Mouse (Mus musculus) kidney, adult 2 months (tissue): ENCODE results near the gene Ctnnbl1. TPM values are rescaled to one million over a fixed set of nuclear protein-coding genes. Genes with fewer than 3 reads are reported as not detected.
A peak's percentile ranks its signal among the peaks of the same experiment; 100 is the strongest.

Experiments used
- DNase-seq: peaks from one replicate; pipeline ENCODE4 v3.0.0; 2021
- H3K27ac ChIP-seq: fragments of 200-500 bp; 2 replicates; pipeline ENCODE4 v1.5.1; 2012; ENCODE audit warnings: low read depth, low read length, control low read depth, inconsistent platforms; ENCODE audit not compliant: insufficient read depth
- H3K27me3 ChIP-seq: fragments of 200-500 bp; replicated peaks from 2 replicates; pipeline ENCODE4 v1.6.1; 2012; ENCODE audit warnings: mild to moderate bottlenecking, moderate library complexity, low read length, inconsistent platforms; ENCODE audit not compliant: control insufficient read depth, insufficient read depth
- H3K36me3 ChIP-seq: fragments of 200-500 bp; 2 replicates; pipeline ENCODE4 v1.6.1; 2012; ENCODE audit warnings: mild to moderate bottlenecking, moderate library complexity, low read length, inconsistent platforms; ENCODE audit not compliant: control insufficient read depth, insufficient read depth
- H3K4me1 ChIP-seq: fragments of 200-500 bp; 2 replicates; pipeline ENCODE4 v1.6.1; 2011; ENCODE audit warnings: low read length; ENCODE audit not compliant: control insufficient read depth, insufficient read depth
- H3K4me3 ChIP-seq: fragments of 200-500 bp; 2 replicates; pipeline ENCODE4 v1.5.1; 2011; ENCODE audit warnings: mild to moderate bottlenecking, low read depth, low read length, control low read depth; ENCODE audit not compliant: insufficient read depth
- CTCF ChIP-seq: fragments of 200-500 bp; conservative IDR thresholded peaks from 2 replicates; pipeline ENCODE4 v1.5.1; 2011; ENCODE audit warnings: low read depth, mild to moderate bottlenecking, control low read depth, low read length, moderate library complexity, mixed read lengths; ENCODE audit not compliant: insufficient read depth, insufficient read length
- POLR2A ChIP-seq: fragments of 200-500 bp; IDR thresholded peaks from one replicate; pipeline ENCODE4 v1.6.1; 2011; ENCODE audit warnings: low read depth, low read length, control low read depth
- WGBS: fragments of 180-500 bp; shearing (Covaris S2); methylation state at CpG from one replicate; pipeline ENCODE4 v1.1.7; 2018; 5-methylcytosine and 5-hydroxymethylcytosine counted together
- polyA plus RNA-seq: library from polyadenylated mRNA; depleted of rRNA; stranded (reverse); fragments of >200 nt; gene quantifications from 2 replicates; pipeline ENCODE4 v1.2.3, GENCODE M21; 2012

Gene Ctnnbl1
- polyA plus RNA-seq, 1 experiment, result 16.7 TPM

- TF ChIP-seq POLR2A, result no peak
- TF ChIP-seq CTCF, result no peak
- no peaks in the 10 kb centered on the region for H3K4me1 ChIP-seq
- H3K36me3 ChIP-seq, result no peaks in the 10 kb centered on the region
- no peak overlapping the region for H3K4me3 ChIP-seq
- H3K27ac ChIP-seq, result no peak overlapping the region
- DNase-seq, result no peak
- WGBS, result 65% methylated on average over 4 of the region's 4 CpGs
- H3K27me3 ChIP-seq, result no peaks in the 10 kb centered on the region
Measured at GRCm38 (mm10) chr2:157718441-157718840, 18.8 kb upstream of the Ctnnbl1 start.

GRCm38 (mm10) chr2:157723883-157724573 is 13.2 kb upstream of the Ctnnbl1 start:
- WGBS, result 35% methylated on average over 8 of the region's 8 CpGs
- Histone ChIP-seq H3K4me3 (no peak overlapping the region), H3K27ac (no peak overlapping the region), H3K4me1 (no peaks in the 10 kb centered on the region), H3K27me3 (no peaks in the 10 kb centered on the region), H3K36me3 (no peaks in the 10 kb centered on the region)
- TF ChIP-seq CTCF (no peak), POLR2A (no peak)
- DNase-seq, result no peak

- Histone ChIP-seq H3K4me1 (no peaks in the 10 kb centered on the region), H3K27ac (no peak overlapping the region), H3K36me3 (no peaks in the 10 kb centered on the region), H3K4me3 (no peak overlapping the region), H3K27me3 (no peaks in the 10 kb centered on the region)
- WGBS, result 33% methylated on average over 5 of the region's 5 CpGs
- DNase-seq, result no peak
- TF ChIP-seq CTCF (no peak), POLR2A (no peak)
Measured at GRCm38 (mm10) chr2:157724574-157724914, 12.7 kb upstream of the Ctnnbl1 start.

GRCm38 (mm10) chr2:157744619-157745018 is 7.4 kb downstream of the Ctnnbl1 start:
- no peak for TF ChIP-seq CTCF
- TF ChIP-seq POLR2A, result no peak
- no peak overlapping the region for H3K27ac ChIP-seq
- H3K27me3 ChIP-seq, result no peaks in the 10 kb centered on the region
- no peak overlapping the region for H3K4me3 ChIP-seq
- whole genome bisulfite sequencing, result 40% methylated on average over 7 of the region's 7 CpGs
- no peak for DNase-seq
- H3K36me3 ChIP-seq, result no peaks in the 10 kb centered on the region
- H3K4me1 ChIP-seq, result no peaks in the 10 kb centered on the region

GRCm38 (mm10) chr2:157745735-157746134 is 8.5 kb downstream of the Ctnnbl1 start:
- TF ChIP-seq POLR2A (no peak), CTCF (peak; percentile 7; the same call in 1 of the 2 replicates)
- Histone ChIP-seq H3K36me3 (no peaks in the 10 kb centered on the region), H3K27ac (no peak overlapping the region), H3K4me3 (no peak overlapping the region), H3K27me3 (no peaks in the 10 kb centered on the region), H3K4me1 (no peaks in the 10 kb centered on the region)
- no peak for DNase-seq
- WGBS, result 97% methylated on average over 4 of the region's 4 CpGs

GRCm38 (mm10) chr2:157746558-157746957 is 9.4 kb downstream of the Ctnnbl1 start:
- TF ChIP-seq CTCF (no peak), POLR2A (no peak)
- no peaks in the 10 kb centered on the region for H3K27me3 ChIP-seq
- 73% methylated on average over 9 of the region's 9 CpGs for WGBS
- no peak overlapping the region for H3K4me3 ChIP-seq
- no peak for DNase-seq
- H3K27ac ChIP-seq, result no peak overlapping the region
- peaks cover 3% of the 10 kb centered on the region for H3K4me1 ChIP-seq
- H3K36me3 ChIP-seq, result no peaks in the 10 kb centered on the region

- Histone ChIP-seq H3K4me3 (no peak overlapping the region), H3K27ac (no peak overlapping the region), H3K4me1 (peaks cover 7% of the 10 kb centered on the region), H3K27me3 (no peaks in the 10 kb centered on the region), H3K36me3 (no peaks in the 10 kb centered on the region)
- no peak for DNase-seq
- 57% methylated on average over 2 of the region's 2 CpGs for WGBS
- TF ChIP-seq POLR2A, result no peak
- TF ChIP-seq CTCF, result no peak
Measured at GRCm38 (mm10) chr2:157747989-157748388, 10.8 kb downstream of the Ctnnbl1 start.
